Mouse (Mus musculus) cortical plate, adult 2 months (tissue): Measurements from ENCODE around the gene Ldb2.

Source experiments
- CTCF ChIP-seq: fragments of 200-500 bp; IDR thresholded peaks from 2 replicates; pipeline ENCODE4 v1.5.1; 2011; ENCODE audit warnings: mild to moderate bottlenecking, control low read depth, low read length; ENCODE audit not compliant: insufficient read depth; ENCODE audit errors: extremely low read depth
- POLR2A ChIP-seq: fragments of 200-500 bp; IDR thresholded peaks from 2 replicates; pipeline ENCODE4 v1.6.1; 2011; ENCODE audit warnings: mild to moderate bottlenecking, low read length, control low read depth; ENCODE audit not compliant: insufficient read depth; ENCODE audit errors: extremely low read depth

DNA sequence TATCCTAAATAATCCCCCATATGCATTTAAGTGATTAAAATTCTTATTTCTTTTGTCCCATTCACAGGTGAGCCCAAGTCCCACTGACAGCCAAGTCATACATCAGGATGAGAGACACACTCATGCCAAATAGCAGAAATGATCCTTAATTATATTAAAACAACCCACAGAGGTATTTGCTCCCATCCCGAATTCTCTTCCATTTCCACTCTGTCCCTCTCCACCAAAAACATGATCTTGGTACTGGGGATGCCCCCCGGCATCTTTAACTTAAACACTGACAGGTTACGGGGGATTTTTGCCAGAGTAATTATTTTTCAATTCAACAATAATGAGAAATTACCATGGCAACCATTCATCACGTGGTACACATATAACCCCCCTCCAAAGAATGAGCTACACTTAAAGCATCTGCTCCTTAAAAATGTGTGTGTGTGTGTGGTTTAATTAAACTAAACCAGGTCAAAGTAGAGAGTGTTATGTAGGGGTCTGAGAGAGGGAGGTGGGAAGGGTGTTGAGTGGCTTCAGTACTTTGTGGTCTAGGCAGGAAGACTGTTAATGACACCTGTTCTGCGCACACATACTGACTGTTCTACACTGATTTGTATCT lies 123.2 kb downstream of the Ldb2 start:
- TF ChIP-seq CTCF (no peak), POLR2A (no peak)
